Mouse (Mus musculus) cortical plate, adult 2 months (tissue): ENCODE data around the gene Etl4.

Experiments used
- CTCF ChIP-seq: fragments of 200-500 bp; IDR thresholded peaks from 2 replicates; pipeline ENCODE4 v1.5.1; 2011; ENCODE audit warnings: mild to moderate bottlenecking, control low read depth, low read length; ENCODE audit not compliant: insufficient read depth; ENCODE audit errors: extremely low read depth
- POLR2A ChIP-seq: fragments of 200-500 bp; IDR thresholded peaks from 2 replicates; pipeline ENCODE4 v1.6.1; 2011; ENCODE audit warnings: mild to moderate bottlenecking, low read length, control low read depth; ENCODE audit not compliant: insufficient read depth; ENCODE audit errors: extremely low read depth

DNA sequence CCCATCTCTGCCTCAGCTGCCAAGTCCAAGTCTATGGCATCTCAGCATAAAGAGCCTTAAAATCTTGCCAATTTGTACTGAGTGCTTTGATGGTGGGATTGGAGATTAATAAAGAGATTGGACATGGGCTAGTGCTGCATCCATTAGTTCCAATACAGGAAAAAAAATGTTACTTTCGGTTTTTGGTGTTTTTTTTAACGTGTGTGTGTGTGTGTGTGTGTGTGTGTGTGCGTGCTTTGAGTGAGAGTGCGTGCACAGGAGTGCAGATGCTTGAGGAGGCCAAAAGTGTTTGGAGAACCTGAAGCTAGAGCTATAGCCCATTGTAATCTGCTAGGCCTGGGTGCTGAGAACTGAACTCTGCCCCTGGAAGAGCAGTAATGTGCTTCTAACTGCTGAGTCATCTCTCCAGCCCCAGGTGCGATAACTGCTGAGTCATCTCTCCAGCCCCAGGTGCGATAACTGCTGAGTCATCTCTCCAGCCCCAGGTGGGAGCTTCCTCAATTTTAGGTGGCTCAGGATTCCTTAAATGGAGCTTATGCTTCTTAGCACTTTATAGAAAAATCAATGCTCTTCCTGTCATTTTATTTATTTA lies 674.1 kb downstream of the Etl4 start:
- TF ChIP-seq POLR2A, result no peak
- TF ChIP-seq CTCF, result no peak
